Mouse (Mus musculus) heart, embryonic 14.5 days (tissue): ENCODE measurements around the gene Ptpn13. TPM values are rescaled to one million over a fixed set of nuclear protein-coding genes. Genes with fewer than 3 reads are reported as not detected.

Experiments used
- ATAC-seq: fragments of 200-750 bp; cut with Nextera tagmentation; 2 replicates; pipeline ENCODE4 v1.8.0; 2017; ENCODE audit warnings: low read depth, moderate TSS enrichment; ENCODE audit not compliant: insufficient number of reproducible peaks, insufficient read depth, low FRiP score
- H3K27ac ChIP-seq, 2 experiments: fragments of 200-500 bp in 1 of 2; fragments of 300-500 bp in 1 of 2; sonication (generic) in 1 of 2; replicated peaks in 1 of 2; 2 replicates each; pipeline ENCODE4 v1.5.1; 2012 to 2014; ENCODE audit warnings: low read depth in 2 of 2, low read length in 2 of 2, control low read depth in 1 of 2, mild to moderate bottlenecking in 1 of 2, mixed read lengths in 1 of 2; ENCODE audit not compliant: control insufficient read depth in 1 of 2, insufficient read depth in 1 of 2
- H3K27me3 ChIP-seq: fragments of 300-500 bp; sonication (generic); 2 replicates; pipeline ENCODE4 v1.6.1; 2014; ENCODE audit warnings: mild to moderate bottlenecking, low read length, control low read depth; ENCODE audit not compliant: control insufficient read depth, insufficient read depth
- H3K36me3 ChIP-seq: fragments of 300-500 bp; sonication (generic); 2 replicates; pipeline ENCODE4 v1.6.1; 2014; ENCODE audit warnings: mild to moderate bottlenecking, control low read depth, low read length, mixed read lengths; ENCODE audit not compliant: control insufficient read depth, insufficient read depth
- H3K4me1 ChIP-seq, 2 experiments: fragments of 200-500 bp in 1 of 2; fragments of 300-500 bp in 1 of 2; sonication (generic) in 1 of 2; 2 replicates each; pipeline ENCODE4 v1.6.1; 2012 to 2014; ENCODE audit warnings: low read length in 2 of 2, control low read depth in 1 of 2, mixed read lengths in 1 of 2; ENCODE audit not compliant: control insufficient read depth in 2 of 2, insufficient read depth in 2 of 2
- H3K4me2 ChIP-seq: fragments of 300-500 bp; sonication (generic); 2 replicates; pipeline ENCODE4 v1.6.1; 2014; ENCODE audit warnings: mild to moderate bottlenecking, low read length
- H3K4me3 ChIP-seq, 2 experiments: fragments of 200-500 bp in 1 of 2; fragments of 300-500 bp in 1 of 2; sonication (generic) in 1 of 2; 2 replicates each; pipeline ENCODE4 v1.5.1; 2012 to 2014; ENCODE audit warnings: low read length in 2 of 2, mild to moderate bottlenecking in 2 of 2, control low read depth in 1 of 2, low read depth in 1 of 2, moderate library complexity in 1 of 2; ENCODE audit not compliant: control insufficient read depth in 1 of 2, insufficient read depth in 1 of 2
- H3K9ac ChIP-seq: fragments of 300-500 bp; sonication (generic); 2 replicates; pipeline ENCODE4 v1.6.1; 2014; ENCODE audit warnings: mild to moderate bottlenecking, low read length
- H3K9me3 ChIP-seq: fragments of 300-500 bp; sonication (generic); 2 replicates; pipeline ENCODE4 v1.6.1; 2016; ENCODE audit warnings: low read length, control low read depth; ENCODE audit not compliant: control insufficient read depth
- WGBS: fragments of 180-500 bp; shearing (Covaris S2); extraction: QIAGEN DNeasy Blood & Tissue Kit; methylation state at CpG from one replicate; pipeline ENCODE4 v1.1.7; 2014; 5-methylcytosine and 5-hydroxymethylcytosine counted together
- polyA plus RNA-seq: library from polyadenylated mRNA; unstranded; fragments of >200 nt; fragmentation: Nextera tagmentation; extraction: Ambion mirVana; gene quantifications from 2 replicates; pipeline ENCODE4 v1.2.1, GENCODE M21; 2014

Ptpn13 gene
- polyA plus RNA-seq, 1 experiment from 2014 or later: 9.3 TPM

DNA sequence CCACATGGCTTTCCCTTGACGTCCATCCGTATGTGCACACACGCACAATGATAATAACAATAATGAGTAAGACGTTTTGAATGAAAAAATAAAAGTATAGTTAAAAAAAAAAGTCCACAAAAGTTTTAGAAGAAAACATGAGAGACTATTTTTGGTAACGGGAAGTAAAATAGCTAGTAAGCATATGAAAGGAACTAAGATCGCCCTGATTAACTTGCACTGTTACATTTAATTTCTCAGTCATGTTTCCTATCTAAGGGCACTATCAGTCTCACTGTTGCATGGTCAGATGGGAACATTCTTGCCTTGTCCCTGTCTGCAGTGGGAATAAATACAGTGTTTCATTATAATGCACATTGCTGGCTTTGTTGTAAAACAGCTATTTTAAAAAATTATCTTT is 2.4 kb upstream of the Ptpn13 start:
- H3K27ac ChIP-seq: no peak overlapping the region
- no peaks in the 10 kb centered on the region for H3K36me3 ChIP-seq
- H3K4me1 ChIP-seq: peaks cover 13 to 31% of the 10 kb centered on the region in 2 experiments
- no peak overlapping the region for H3K9ac ChIP-seq
- no peak overlapping the region for H3K4me3 ChIP-seq
- WGBS: 77% methylated on average over 6 of the region's 6 CpGs
- H3K27me3 ChIP-seq: no peaks in the 10 kb centered on the region
- no peaks in the 10 kb centered on the region for H3K9me3 ChIP-seq
- no peak for ATAC-seq
- H3K4me2 ChIP-seq: no peak overlapping the region

DNA sequence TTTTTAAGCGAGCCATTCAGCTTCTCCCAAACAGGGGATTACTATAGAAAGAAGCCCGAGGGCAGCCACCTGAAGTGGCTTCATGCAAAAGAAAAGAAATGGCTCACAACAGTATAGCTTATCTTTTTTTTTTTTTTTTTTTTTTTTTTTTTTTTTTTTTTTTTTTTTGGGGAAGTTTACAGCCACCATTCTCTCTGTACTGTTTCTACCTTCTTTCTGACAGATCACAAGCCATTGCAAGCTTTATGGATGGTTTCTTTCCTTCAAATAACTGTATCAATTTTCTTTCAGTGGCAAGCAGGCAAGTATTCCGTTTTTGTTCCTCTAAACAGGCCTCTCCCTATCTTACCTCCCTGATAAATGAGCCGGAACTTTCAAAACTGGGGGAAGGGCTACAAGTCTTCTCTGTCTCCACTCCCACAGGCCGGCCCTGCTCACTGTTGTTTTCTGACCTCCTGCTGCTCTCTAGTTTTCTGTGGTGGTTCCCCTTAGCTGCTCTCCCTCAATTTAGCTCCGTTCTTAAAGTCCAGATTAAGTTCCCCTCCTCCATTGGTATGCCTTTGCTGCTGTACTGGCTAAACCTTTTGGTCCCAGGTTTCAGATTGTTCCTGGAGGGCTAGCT is 1.6 kb upstream of the Ptpn13 start:
- no peaks in the 10 kb centered on the region for H3K36me3 ChIP-seq
- peaks cover 13 to 34% of the 10 kb centered on the region in 2 experiments for H3K4me1 ChIP-seq
- ATAC-seq: no peak
- H3K4me2 ChIP-seq: peak overlapping the region; percentile 76
- peak overlapping the region; percentile 14 for H3K9ac ChIP-seq
- H3K4me3 ChIP-seq: peak overlapping the region in 1 of 2 experiments; percentile 66; a peak in 1 of 4 replicates
- WGBS: 13% methylated on average over 6 of the region's 6 CpGs
- H3K27me3 ChIP-seq: no peaks in the 10 kb centered on the region
- H3K27ac ChIP-seq: peak overlapping the region; percentile 55 to 76
- no peaks in the 10 kb centered on the region for H3K9me3 ChIP-seq

DNA sequence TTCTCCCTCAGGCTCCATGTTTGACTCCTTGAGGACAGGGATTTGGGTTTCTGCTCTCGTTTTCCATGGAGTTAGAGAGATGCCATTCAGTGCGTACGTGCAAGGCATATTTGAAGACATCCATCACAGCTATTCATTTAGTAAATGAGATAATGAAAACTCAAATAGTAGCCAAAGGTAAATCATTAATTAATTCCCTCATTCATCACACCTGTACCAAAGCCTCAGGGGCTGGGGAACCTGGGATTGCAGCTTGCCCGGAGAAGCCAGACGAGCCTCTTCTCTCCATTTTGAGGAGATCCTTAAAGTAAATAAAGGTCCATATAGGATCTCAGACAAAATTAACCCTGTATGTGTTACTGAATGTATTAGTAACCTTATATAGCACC is 1.1 kb upstream of the Ptpn13 start:
- Histone ChIP-seq H3K4me1 (peaks cover 13 to 39% of the 10 kb centered on the region in 2 experiments), H3K9me3 (no peaks in the 10 kb centered on the region), H3K27me3 (no peaks in the 10 kb centered on the region), H3K27ac (peak overlapping the region; percentile 55 to 76), H3K36me3 (no peaks in the 10 kb centered on the region), H3K4me3 (peak overlapping the region in 1 of 2 experiments; percentile 66; a peak in 2 of 4 replicates), H3K9ac (peak overlapping the region; percentile 66), H3K4me2 (peak overlapping the region; percentile 76)
- 12% methylated on average over 5 of the region's 5 CpGs for WGBS
- ATAC-seq: no peak

DNA sequence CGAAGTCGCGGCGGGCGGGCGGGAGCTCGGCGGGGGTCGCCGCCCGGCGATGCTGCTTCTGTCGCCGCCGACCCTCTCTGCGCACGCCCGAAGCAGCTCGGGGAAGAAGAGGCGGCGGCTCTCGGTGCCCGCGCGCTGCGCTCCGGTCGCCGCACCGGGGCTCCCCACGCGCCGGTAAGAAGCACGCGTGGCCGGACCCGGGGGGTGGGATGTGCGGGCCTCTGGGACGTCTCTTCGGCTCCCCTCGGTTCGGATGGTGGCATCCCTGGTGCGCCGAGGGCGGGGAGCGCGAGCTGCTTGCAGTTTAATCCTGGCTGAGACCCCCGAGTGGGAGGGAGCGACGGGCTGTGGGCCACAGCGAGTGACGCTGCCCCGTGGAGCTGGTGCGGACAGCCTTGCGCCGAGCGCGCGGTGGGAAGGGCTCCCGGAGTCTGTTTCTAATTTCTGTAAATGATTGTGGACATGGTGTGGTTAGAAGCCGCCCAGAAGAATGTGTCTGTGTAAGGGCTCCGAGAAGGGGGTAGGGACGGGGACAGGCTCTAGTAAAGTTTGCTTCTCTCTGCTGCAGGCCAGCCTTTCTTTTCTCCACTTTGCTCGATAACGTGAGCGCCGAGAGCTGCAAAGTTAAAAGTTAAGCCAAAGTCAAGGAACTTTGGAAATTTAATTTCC is 505 bp downstream of the Ptpn13 start:
- peak; percentile 4; the same call in 1 of the 2 replicates for ATAC-seq
- under 1% methylated on average over 65 of the region's 67 CpGs for WGBS
- Histone ChIP-seq H3K4me3 (peak overlapping the region; percentile 66 to 67), H3K9me3 (no peaks in the 10 kb centered on the region), H3K27me3 (no peaks in the 10 kb centered on the region), H3K27ac (peak overlapping the region; percentile 57 to 79), H3K36me3 (no peaks in the 10 kb centered on the region), H3K4me2 (peak overlapping the region; percentile 76), H3K9ac (peak overlapping the region; percentile 80), H3K4me1 (peaks cover 11 to 37% of the 10 kb centered on the region in 2 experiments)

DNA sequence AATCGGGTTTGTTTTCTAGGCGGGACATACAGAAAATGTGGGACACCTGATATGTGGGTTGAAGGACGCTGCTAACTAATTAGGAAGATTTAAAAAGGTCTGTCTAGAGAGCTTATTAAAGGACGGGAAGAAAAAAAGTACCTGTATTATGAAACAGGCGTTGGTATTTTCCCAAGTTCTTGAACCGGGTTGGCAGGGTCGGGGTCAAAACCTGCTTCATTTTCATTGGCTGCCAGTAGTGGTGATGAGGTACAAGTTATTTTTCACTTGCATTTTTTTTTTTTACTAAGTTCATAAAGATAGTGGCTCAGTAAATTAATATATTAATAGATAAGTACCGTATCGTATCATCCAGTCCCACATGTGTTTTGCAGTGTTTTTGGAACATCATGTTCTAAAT is 1.3 kb downstream of the Ptpn13 start:
- ATAC-seq: no peak
- peak overlapping the region; percentile 80 for H3K9ac ChIP-seq
- H3K36me3 ChIP-seq: no peaks in the 10 kb centered on the region
- H3K4me3 ChIP-seq: peak overlapping the region; percentile 66 to 67
- H3K4me2 ChIP-seq: peak overlapping the region; percentile 76
- 15% methylated on average over 9 of the region's 9 CpGs for WGBS
- H3K27me3 ChIP-seq: no peaks in the 10 kb centered on the region
- no peaks in the 10 kb centered on the region for H3K9me3 ChIP-seq
- H3K4me1 ChIP-seq: peaks cover 6 to 34% of the 10 kb centered on the region in 2 experiments
- H3K27ac ChIP-seq: no peak overlapping the region

DNA sequence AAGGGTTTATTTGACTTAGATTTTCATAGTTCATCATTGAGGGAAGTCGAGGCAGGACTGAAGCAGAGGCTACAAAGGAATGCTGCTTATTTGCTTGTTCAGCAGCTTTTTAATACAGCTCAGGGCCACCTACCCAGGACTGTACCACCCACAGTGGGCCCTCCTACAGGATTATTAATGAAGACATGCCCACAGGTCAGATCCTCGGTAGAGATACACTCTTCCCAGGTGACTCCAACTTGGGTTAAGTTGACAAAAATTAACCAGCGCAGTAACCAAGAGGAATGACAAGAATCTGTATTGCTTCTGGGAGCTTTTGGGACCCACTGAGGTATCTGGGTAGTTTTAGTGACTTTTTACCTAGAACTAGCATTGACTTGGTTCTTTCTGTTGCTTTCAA is 6.0 kb downstream of the Ptpn13 start:
- 84% methylated on average over 3 of the region's 3 CpGs for WGBS
- ATAC-seq: no peak
- H3K27ac ChIP-seq: no peak overlapping the region

DNA sequence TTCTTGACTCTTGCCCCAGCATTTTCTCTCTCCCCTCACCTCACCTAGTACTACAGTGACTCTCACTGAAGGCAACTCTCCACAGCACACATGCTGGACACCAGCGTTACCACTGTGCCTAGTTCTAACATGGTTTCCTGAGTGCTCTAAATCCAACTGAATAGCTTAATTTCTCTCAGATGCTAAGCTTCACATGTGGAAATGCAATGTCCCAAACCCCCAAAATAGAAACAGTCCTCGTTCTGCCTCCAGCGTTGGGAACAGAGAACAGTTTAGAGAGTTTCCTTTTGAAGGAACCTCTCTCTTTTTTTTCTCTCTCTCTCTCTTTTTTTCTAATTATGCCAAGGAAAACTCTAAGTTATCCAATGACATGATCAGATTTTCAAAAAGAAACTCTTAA is 6.5 kb downstream of the Ptpn13 start:
- no peak overlapping the region for H3K27ac ChIP-seq
- H3K4me1 ChIP-seq: peaks cover 8 to 34% of the 10 kb centered on the region in 2 experiments
- H3K36me3 ChIP-seq: no peaks in the 10 kb centered on the region
- H3K27me3 ChIP-seq: no peaks in the 10 kb centered on the region
- H3K9me3 ChIP-seq: no peaks in the 10 kb centered on the region
- no peak for ATAC-seq
- H3K4me2 ChIP-seq: no peak overlapping the region
- no peak overlapping the region for H3K9ac ChIP-seq
- no peak overlapping the region for H3K4me3 ChIP-seq
- WGBS: 30% methylated on average over 3 of the region's 3 CpGs

More for the DNA sequence above, 6.0 kb downstream of the Ptpn13 start:
- Histone ChIP-seq H3K27me3 (no peaks in the 10 kb centered on the region), H3K9me3 (no peaks in the 10 kb centered on the region), H3K4me2 (no peak overlapping the region), H3K4me3 (no peak overlapping the region), H3K36me3 (no peaks in the 10 kb centered on the region), H3K4me1 (peaks cover 4 to 30% of the 10 kb centered on the region in 2 experiments), H3K9ac (no peak overlapping the region)
